Mouse (Mus musculus): ENCODE measurements at regions not wholly inside any gene's neighbourhood (a gene's known extent, or its start where the extent isn't known, plus 50 kb on each side); places are given as distances from the start of the nearest gene placed in this dataset.

GRCm38 (mm10) chr1:193477298-193477697, 107.2 kb upstream of the Camk1g start:
- DNase-seq (ENCODE audit: low read depth): no peak
- TF ChIP-seq CTCF (IDR thresholded peaks at IDR 0.05; ENCODE audit: borderline replicate concordance, extremely low read depth, insufficient read depth, insufficient read length) (no peak), POLR2A (IDR thresholded peaks at IDR 0.05; ENCODE audit: borderline replicate concordance, extremely low read depth, insufficient read depth, insufficient read length, poor library complexity, severe bottlenecking) (no peak)

GRCm38 (mm10) chr1:193476805-193477204, 106.7 kb upstream of the Camk1g start:
- DNase-seq (ENCODE audit: low read depth): no peak
- TF ChIP-seq POLR2A (IDR thresholded peaks at IDR 0.05; ENCODE audit: borderline replicate concordance, extremely low read depth, insufficient read depth, insufficient read length, poor library complexity, severe bottlenecking) (no peak), CTCF (IDR thresholded peaks at IDR 0.05; ENCODE audit: borderline replicate concordance, extremely low read depth, insufficient read depth, insufficient read length) (no peak)

GRCm38 (mm10) chr1:193466306-193466705, 96.2 kb upstream of the Camk1g start:
- no peak for DNase-seq (ENCODE audit: low read depth)
- no peak for TF ChIP-seq POLR2A (IDR thresholded peaks at IDR 0.05; ENCODE audit: borderline replicate concordance, extremely low read depth, insufficient read depth, insufficient read length, poor library complexity, severe bottlenecking)
- TF ChIP-seq CTCF (IDR thresholded peaks at IDR 0.05; ENCODE audit: borderline replicate concordance, extremely low read depth, insufficient read depth, insufficient read length): no peak

GRCm38 (mm10) chr1:193459735-193460134, 89.6 kb upstream of the Camk1g start:
- DNase-seq (ENCODE audit: low read depth): peak; percentile 47
- TF ChIP-seq CTCF (IDR thresholded peaks at IDR 0.05; ENCODE audit: borderline replicate concordance, extremely low read depth, insufficient read depth, insufficient read length) (no peak), POLR2A (IDR thresholded peaks at IDR 0.05; ENCODE audit: borderline replicate concordance, extremely low read depth, insufficient read depth, insufficient read length, poor library complexity, severe bottlenecking) (no peak)

GRCm38 (mm10) chr1:193457908-193458307, 87.8 kb upstream of the Camk1g start:
- no peak for DNase-seq (ENCODE audit: low read depth)

GRCm38 (mm10) chr1:193453654-193454053, 83.6 kb upstream of the Camk1g start:
- peak; percentile 60 for DNase-seq (ENCODE audit: low read depth)
- no peak for TF ChIP-seq CTCF (IDR thresholded peaks at IDR 0.05; ENCODE audit: borderline replicate concordance, extremely low read depth, insufficient read depth, insufficient read length)
- TF ChIP-seq POLR2A (IDR thresholded peaks at IDR 0.05; ENCODE audit: borderline replicate concordance, extremely low read depth, insufficient read depth, insufficient read length, poor library complexity, severe bottlenecking): no peak

More at GRCm38 (mm10) chr1:193457908-193458307, 87.8 kb upstream of the Camk1g start:
- TF ChIP-seq POLR2A (IDR thresholded peaks at IDR 0.05; ENCODE audit: borderline replicate concordance, extremely low read depth, insufficient read depth, insufficient read length, poor library complexity, severe bottlenecking) (no peak), CTCF (IDR thresholded peaks at IDR 0.05; ENCODE audit: borderline replicate concordance, extremely low read depth, insufficient read depth, insufficient read length) (no peak)

- TF ChIP-seq POLR2A (IDR thresholded peaks at IDR 0.05; ENCODE audit: borderline replicate concordance, extremely low read depth, insufficient read depth, insufficient read length, poor library complexity, severe bottlenecking): no peak
- no peak for TF ChIP-seq CTCF (IDR thresholded peaks at IDR 0.05; ENCODE audit: borderline replicate concordance, extremely low read depth, insufficient read depth, insufficient read length)
- DNase-seq (ENCODE audit: low read depth): peak; percentile 18
Measured at GRCm38 (mm10) chr1:193451471-193452135, 81.5 kb upstream of the Camk1g start.

GRCm38 (mm10) chr1:193450814-193451213, 80.7 kb upstream of the Camk1g start:
- DNase-seq (ENCODE audit: low read depth): peak; percentile 16

GRCm38 (mm10) chr1:193450201-193450600, 80.1 kb upstream of the Camk1g start:
- DNase-seq (ENCODE audit: low read depth): peak; percentile 27
- TF ChIP-seq CTCF (IDR thresholded peaks at IDR 0.05; ENCODE audit: borderline replicate concordance, extremely low read depth, insufficient read depth, insufficient read length): no peak
- no peak for TF ChIP-seq POLR2A (IDR thresholded peaks at IDR 0.05; ENCODE audit: borderline replicate concordance, extremely low read depth, insufficient read depth, insufficient read length, poor library complexity, severe bottlenecking)

More at GRCm38 (mm10) chr1:193450814-193451213, 80.7 kb upstream of the Camk1g start:
- TF ChIP-seq POLR2A (IDR thresholded peaks at IDR 0.05; ENCODE audit: borderline replicate concordance, extremely low read depth, insufficient read depth, insufficient read length, poor library complexity, severe bottlenecking) (no peak), CTCF (IDR thresholded peaks at IDR 0.05; ENCODE audit: borderline replicate concordance, extremely low read depth, insufficient read depth, insufficient read length) (no peak)

GRCm38 (mm10) chr1:193449394-193450103, 79.5 kb upstream of the Camk1g start:
- peak; percentile 89 for DNase-seq (ENCODE audit: low read depth)
- TF ChIP-seq POLR2A (IDR thresholded peaks at IDR 0.05; ENCODE audit: borderline replicate concordance, extremely low read depth, insufficient read depth, insufficient read length, poor library complexity, severe bottlenecking) (no peak), CTCF (IDR thresholded peaks at IDR 0.05; ENCODE audit: borderline replicate concordance, extremely low read depth, insufficient read depth, insufficient read length) (peak; percentile 40)

- DNase-seq (ENCODE audit: low read depth): no peak
- TF ChIP-seq POLR2A (IDR thresholded peaks at IDR 0.05; ENCODE audit: borderline replicate concordance, extremely low read depth, insufficient read depth, insufficient read length, poor library complexity, severe bottlenecking) (no peak), CTCF (IDR thresholded peaks at IDR 0.05; ENCODE audit: borderline replicate concordance, extremely low read depth, insufficient read depth, insufficient read length) (no peak)
Measured at GRCm38 (mm10) chr1:193448793-193449393, 78.8 kb upstream of the Camk1g start.
